Mouse (Mus musculus): ENCODE measurements around the gene Shox2. TPM values are rescaled to one million over a fixed set of nuclear protein-coding genes. Genes with fewer than 3 reads are reported as not detected.

The Shox2 gene
- polyA plus RNA-seq, 1 experiment, result 0.20 TPM

GRCm38 (mm10) chr3:66959972-66960371 is 21.6 kb downstream of the Shox2 start:
- no peaks in the 10 kb centered on the region for H3K4me1 ChIP-seq (ENCODE audit: control insufficient read depth, insufficient read depth, low read length)
- H3K4me3 ChIP-seq (ENCODE audit: insufficient read depth, low read depth, low read length), result no peak overlapping the region
- H3K36me3 ChIP-seq (ENCODE audit: control insufficient read depth, insufficient read depth, low read length), result no peaks in the 10 kb centered on the region
- no peak for DNase-seq
- WGBS, result 66% methylated on average over 5 of the region's 5 CpGs
- H3K27me3 ChIP-seq (replicated peaks; ENCODE audit: control insufficient read depth, insufficient read depth, low read length), result peaks cover 1% of the 10 kb centered on the region; the same call in 1 of the 2 replicates
- H3K27ac ChIP-seq (ENCODE audit: insufficient read depth, low read depth, low read length), result no peak overlapping the region
- TF ChIP-seq POLR2A (IDR thresholded peaks at IDR 0.05; ENCODE audit: low read depth, low read length), result no peak
- TF ChIP-seq CTCF (conservative IDR thresholded peaks at IDR 0.05; ENCODE audit: insufficient read depth, insufficient read length, low read depth, low read length), result no peak

- no peak for TF ChIP-seq POLR2A (IDR thresholded peaks at IDR 0.05; ENCODE audit: low read depth, low read length)
- TF ChIP-seq CTCF (conservative IDR thresholded peaks at IDR 0.05; ENCODE audit: insufficient read depth, insufficient read length, low read depth, low read length), result no peak
- H3K4me3 ChIP-seq (ENCODE audit: insufficient read depth, low read depth, low read length), result no peak overlapping the region
- 63% methylated on average over 2 of the region's 2 CpGs for WGBS
- H3K27ac ChIP-seq (ENCODE audit: insufficient read depth, low read depth, low read length), result no peak overlapping the region
- no peaks in the 10 kb centered on the region for H3K4me1 ChIP-seq (ENCODE audit: control insufficient read depth, insufficient read depth, low read length)
- H3K36me3 ChIP-seq (ENCODE audit: control insufficient read depth, insufficient read depth, low read length), result no peaks in the 10 kb centered on the region
- DNase-seq, result no peak
- H3K27me3 ChIP-seq (replicated peaks; ENCODE audit: control insufficient read depth, insufficient read depth, low read length), result peaks cover 1% of the 10 kb centered on the region; the same call in 1 of the 2 replicates
Measured at GRCm38 (mm10) chr3:66955126-66955525, 26.4 kb downstream of the Shox2 start.

DNA sequence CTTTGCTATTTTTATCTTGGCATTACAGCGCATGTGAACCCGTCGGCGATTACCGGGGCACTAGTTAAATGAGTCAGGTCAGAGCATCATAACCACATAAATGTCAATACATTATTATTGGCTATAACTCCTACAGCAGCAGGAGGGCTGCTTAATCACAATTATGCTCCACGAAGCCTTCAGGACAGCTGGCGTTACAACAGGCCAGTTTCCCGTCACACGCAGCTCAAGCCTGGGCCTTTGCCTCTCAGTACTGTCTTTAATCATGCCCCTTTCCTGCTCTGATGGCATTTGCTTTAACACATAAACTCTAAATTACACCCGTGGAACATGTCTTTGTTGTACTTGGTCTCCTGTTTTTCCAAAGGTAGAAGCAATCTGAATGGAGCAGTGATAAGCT is 41.9 kb downstream of the Shox2 start:
- H3K27me3 ChIP-seq (replicated peaks; ENCODE audit: control insufficient read depth, insufficient read depth, low read length), result no peaks in the 10 kb centered on the region; the same call in 1 of the 2 replicates
- 60% methylated on average over 10 of the region's 10 CpGs for WGBS
- H3K27ac ChIP-seq (ENCODE audit: insufficient read depth, low read depth, low read length), result no peak overlapping the region
- DNase-seq, result no peak
- H3K4me3 ChIP-seq (ENCODE audit: insufficient read depth, low read depth, low read length), result no peak overlapping the region
- H3K4me1 ChIP-seq (ENCODE audit: control insufficient read depth, insufficient read depth, low read length), result no peaks in the 10 kb centered on the region
- TF ChIP-seq POLR2A (IDR thresholded peaks at IDR 0.05; ENCODE audit: low read depth, low read length) (no peak), CTCF (conservative IDR thresholded peaks at IDR 0.05; ENCODE audit: insufficient read depth, insufficient read length, low read depth, low read length) (no peak)
- H3K36me3 ChIP-seq (ENCODE audit: control insufficient read depth, insufficient read depth, low read length), result no peaks in the 10 kb centered on the region

DNA sequence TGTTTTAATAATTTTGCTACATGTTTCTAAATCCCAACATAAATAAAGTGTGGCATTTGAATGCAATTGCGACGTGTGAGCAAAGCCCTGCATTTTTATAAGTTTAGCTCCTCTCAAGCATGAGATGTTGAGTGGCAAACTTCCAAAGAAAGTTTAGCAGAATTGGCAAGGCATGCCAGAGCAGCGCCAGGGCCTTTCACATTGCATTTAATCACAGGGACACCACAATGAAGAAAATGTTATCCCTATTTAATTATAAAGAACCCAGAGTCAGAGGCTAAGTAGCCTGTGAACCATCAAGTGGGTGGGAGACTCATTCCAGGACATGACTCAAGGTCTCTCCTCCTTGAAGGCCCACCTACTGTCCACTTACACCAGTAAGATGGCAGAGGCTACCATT is 59.1 kb downstream of the Shox2 start:
- TF ChIP-seq POLR2A (IDR thresholded peaks at IDR 0.05; ENCODE audit: low read depth, low read length) (no peak), CTCF (conservative IDR thresholded peaks at IDR 0.05; ENCODE audit: insufficient read depth, insufficient read length, low read depth, low read length) (no peak)
- no peaks in the 10 kb centered on the region for H3K27me3 ChIP-seq (replicated peaks; ENCODE audit: control insufficient read depth, insufficient read depth, low read length)

More for the DNA sequence above, 59.1 kb downstream of the Shox2 start:
- no peaks in the 10 kb centered on the region for H3K36me3 ChIP-seq (ENCODE audit: control insufficient read depth, insufficient read depth, low read length)
- WGBS, result 42% methylated on average over 3 of the region's 3 CpGs
- H3K27ac ChIP-seq (ENCODE audit: insufficient read depth, low read depth, low read length), result no peak overlapping the region
- DNase-seq, result peak; percentile 22
- H3K4me3 ChIP-seq (ENCODE audit: insufficient read depth, low read depth, low read length), result no peak overlapping the region
- H3K4me1 ChIP-seq (ENCODE audit: control insufficient read depth, insufficient read depth, low read length), result no peaks in the 10 kb centered on the region

Other genes with a start within 250 kb of the Shox2 start
- 3.7 and 4.4 TPM in 2 replicates for gene Rsrc1, start 381 bp downstream of the Shox2 start, polyA plus RNA-seq (2012; rRNA removed)